Mouse (Mus musculus): ENCODE results near the gene Arhgap1.

Gene Arhgap1

DNA sequence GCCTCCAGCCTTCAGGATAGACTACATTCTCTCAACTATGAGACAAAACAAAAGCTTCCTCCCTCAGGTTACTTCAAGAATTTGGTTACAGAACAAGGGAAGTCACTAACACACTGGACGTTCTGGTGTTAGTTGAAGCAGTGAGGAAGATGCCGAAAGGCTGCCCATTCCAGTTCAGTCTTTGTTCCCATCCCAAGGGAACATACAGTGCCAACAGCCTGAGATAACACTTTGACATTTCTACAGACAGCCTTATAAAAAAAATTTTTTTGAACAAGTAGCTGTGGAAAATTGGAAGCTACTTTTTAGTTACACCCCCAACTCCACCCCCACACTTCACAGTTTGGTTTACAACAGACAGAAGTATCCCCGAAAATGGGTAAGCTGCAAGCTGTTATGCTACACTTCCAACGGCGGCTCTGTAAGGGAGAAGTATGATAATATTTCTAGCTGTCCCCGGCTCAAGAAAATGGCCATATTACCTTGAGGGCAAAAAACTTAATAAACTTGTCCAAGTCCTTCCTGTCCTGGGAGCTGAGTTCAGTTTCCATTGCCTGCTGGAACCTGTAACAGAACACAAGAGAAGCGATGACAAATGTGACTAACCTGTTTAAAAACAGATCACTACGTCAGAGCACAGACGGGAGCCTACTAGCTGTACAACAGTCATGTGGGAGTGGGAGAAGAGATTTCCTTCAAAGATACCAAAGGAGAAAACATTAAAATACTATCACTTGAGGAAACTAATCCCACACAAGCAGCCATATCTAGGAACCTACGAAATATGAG, 46.0 kb downstream of the Arhgap1 start:
- peak in 1 of 2 experiments; percentile 60 for DNase-seq (ENCODE audit: low spot score in 2 of 2)

DNA sequence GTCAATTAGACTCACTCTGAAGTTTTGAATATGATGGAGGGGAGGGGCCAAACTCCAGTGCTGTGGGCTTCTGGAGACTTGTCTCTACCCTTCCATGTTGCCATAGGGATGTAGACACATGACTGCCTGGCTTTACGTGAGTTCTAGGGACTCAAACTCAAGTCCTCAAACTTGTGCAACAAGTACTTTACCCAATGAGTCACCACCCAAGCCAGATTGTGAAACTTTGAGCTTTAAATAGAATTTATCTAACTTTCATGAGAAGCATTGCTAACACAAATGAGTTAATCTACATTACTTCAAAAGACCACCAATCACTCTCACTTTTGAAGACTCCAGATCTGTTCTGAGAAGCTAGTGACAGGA, 46.5 kb downstream of the Arhgap1 start:
- DNase-seq (ENCODE audit: low spot score in 2 of 2) = no peak

DNA sequence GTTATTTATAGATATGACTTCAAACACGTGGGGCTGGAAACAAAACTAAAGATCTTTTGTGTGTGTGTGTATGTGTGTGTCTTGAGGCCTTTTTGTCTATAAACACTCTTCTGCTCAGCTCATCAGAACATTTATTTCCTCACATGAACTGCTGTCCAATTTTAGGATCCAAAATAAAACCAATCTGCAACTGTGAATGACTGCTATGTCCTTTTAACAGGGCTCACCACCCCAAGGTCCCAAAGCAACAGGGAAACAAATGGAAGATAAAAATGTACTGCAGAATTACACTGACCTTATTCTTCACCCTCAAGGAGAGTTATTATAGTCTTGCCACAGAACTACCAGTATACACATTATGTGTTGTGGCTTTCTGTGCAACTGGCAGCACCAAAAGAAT, 49.6 kb downstream of the Arhgap1 start:
- DNase-seq (ENCODE audit: low spot score in 2 of 2) = no peak

DNA sequence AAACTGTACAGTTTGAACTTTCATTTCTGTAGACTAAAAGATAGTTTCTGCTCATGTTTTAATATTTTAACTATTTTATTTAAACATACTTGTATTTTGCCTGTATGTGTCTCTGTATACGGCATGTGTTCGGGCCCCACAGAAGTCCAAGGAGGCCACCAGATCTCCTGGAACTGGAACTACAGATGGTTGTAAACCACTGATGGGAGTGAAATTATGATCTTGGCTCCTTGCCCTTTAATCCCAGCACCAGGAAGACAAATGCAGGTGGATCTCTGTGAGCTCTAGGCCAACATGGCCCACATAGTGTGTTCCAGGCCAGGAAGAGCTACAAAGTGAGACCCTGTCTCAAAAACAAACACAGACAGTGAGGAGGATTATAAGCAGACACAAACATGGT, 51.7 kb downstream of the Arhgap1 start:
- DNase-seq (ENCODE audit: low spot score in 2 of 2) = no peak

DNA sequence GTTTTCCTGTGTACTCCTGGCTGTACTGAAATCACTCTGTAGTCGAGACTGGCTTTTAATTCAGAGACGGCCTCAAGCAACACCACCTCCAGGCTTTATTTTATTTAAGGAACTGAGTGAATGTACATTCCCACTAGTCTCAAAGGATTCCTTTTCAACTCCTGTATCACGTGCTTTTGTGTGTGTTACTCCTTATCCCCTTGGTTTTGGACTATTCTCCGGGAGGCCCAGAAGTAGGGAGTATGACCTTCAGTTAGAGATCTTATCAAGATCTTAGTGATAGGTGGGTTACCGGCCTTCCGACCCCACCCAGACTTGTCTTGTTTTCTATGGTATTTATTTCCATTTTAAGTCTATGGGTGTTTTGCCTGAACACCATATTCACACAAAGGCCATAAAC, 56.1 kb downstream of the Arhgap1 start:
- no peak for DNase-seq (ENCODE audit: low spot score in 2 of 2)

DNA sequence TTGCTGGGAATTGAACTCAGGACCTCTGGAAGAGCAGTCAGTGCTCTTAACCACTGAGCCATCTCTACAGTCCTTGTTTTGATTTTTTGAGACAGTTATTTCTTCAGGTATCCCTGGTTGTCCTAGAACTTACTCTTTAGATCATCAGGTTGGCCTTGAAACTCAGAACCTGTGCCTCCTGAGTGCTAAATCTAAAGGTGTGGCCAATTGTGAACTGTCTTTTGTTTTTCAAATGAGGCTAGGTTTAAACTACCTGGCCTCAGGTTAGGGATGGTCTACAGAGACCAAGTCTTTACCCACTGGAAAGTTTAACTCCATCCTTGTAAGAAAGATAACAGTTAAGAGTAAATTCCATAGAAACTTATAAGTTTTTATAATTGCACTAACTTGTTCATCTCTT, 56.8 kb downstream of the Arhgap1 start:
- DNase-seq (ENCODE audit: low spot score in 2 of 2) = no peak

DNA sequence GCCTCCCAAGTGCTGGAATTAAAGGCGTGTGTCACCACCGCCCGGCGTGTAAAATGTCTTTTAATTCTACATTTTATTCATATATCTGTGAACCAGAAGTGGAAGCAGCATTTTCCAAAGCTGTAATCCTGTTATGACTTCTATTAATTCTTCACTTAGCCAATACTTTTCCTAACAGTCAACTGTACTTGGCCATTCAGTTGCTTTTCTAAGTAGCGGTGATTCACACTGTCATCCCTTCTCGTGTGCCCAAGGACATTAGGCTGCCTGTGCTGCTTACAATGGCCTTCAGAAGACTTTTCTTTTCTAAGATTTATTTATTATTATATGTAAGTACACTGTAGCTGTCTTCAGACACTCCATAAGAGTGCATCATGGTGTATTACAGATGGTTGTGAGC, 58.7 kb downstream of the Arhgap1 start:
- DNase-seq (ENCODE audit: low spot score in 2 of 2) = no peak

DNA sequence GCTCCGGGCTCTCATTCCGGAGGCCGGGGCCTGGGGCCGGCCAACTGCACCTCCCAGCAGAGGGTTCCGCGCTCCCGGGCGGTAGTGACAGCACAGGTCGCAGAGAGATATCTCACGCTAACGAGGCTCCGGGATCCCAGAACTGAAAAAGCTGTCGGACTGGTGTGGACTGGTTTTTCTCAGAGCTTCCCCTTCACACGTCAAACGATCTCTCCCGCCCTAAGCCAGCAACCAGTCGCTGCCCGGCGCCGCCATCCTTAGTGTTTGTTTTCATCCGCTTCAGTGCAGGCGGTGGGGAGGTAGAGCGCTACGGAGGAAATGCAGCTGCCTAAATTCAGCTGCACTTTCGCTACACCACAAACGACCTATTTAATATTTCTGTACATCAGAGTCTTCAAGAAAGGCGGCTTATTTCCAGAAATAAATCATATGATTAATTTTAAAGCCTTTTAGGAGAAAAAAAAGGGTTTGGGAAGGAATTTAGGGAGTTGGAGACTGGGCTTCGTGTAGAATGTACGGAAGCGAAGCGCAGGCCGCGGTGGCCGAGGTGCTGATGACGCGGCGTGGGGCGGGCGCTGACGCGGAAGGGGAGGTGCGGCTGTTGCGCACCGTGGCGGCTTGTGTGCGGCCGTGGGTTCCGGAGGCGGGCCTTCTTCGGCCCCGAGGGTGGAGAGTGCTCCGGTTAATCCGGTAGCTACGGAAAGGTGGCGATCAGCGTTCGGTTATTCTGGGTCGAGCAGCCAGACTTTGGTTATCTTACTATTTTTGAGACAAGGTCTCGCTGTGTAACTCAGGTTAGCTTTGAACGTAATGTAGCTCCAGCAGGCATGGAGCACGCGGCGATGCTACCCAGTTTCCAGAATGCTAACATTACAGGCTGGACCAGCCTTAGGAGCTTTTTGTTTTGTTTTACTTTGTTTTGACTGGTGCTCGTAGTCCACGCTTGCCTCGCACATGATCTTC, 60.9 kb downstream of the Arhgap1 start, which contains the start of the genes Atg13 and Harbi1:
Gene Atg13, minus strand, starts transcription at position 305 of the 963 bp plus-strand sequence.
Gene Harbi1, plus strand, starts transcription at position 581 of the 963 bp plus-strand sequence.
- peak; percentile 70 to 90 for DNase-seq (ENCODE audit: low spot score in 2 of 2)

DNA sequence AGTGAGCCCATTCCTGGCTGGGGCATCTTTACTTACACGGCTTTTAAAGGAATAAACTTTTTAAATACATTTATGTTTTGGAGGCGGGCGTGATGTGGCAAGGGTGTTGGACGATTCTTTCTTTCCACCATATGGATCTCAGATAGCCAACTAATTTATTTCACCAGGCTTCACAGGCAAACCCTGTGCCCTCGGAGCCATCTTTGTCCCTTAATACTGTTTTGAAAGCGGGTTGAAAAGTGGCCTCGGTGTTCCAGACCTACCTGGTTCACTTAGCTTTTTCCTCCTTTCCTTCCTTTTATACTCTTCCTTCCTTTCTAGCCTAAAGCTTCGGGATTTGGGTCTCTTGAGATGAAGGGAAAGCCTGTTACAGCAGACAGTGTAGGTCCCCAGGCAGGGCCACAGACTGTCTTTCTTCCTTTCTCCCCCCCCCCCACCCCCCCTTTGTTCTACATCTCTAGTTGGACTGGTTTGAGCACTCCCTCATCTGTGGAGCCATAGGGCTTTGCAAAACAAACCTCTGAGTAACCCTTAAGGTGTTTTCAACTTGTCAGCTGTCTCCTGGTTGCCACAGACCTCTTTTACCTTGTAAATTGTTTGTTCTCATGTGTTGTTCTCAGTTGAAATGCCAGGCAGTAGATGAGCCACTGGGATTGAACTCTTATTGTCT, 61.7 kb downstream of the Arhgap1 start:
- no peak for DNase-seq (ENCODE audit: low spot score in 2 of 2)

DNA sequence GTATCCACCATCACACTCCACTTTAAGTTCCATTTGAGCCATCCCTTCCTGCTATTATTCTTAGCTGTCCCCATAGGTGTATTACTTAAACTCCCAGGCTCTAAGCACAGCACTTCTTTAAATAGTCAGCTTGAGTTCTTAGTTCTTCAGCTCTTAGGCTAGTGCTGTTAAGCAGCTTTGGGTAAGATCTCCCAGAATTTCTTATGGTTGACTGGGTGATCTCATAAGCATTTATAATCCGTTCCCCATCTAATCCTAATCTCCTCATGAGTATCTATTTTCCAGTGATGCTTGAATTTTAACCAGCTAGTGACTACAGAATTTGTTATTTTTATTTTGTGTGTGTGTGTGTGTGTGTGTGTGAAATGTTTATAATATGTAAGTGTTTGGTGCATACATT, 65.3 kb downstream of the Arhgap1 start:
- no peak for DNase-seq (ENCODE audit: low spot score in 2 of 2)

DNA sequence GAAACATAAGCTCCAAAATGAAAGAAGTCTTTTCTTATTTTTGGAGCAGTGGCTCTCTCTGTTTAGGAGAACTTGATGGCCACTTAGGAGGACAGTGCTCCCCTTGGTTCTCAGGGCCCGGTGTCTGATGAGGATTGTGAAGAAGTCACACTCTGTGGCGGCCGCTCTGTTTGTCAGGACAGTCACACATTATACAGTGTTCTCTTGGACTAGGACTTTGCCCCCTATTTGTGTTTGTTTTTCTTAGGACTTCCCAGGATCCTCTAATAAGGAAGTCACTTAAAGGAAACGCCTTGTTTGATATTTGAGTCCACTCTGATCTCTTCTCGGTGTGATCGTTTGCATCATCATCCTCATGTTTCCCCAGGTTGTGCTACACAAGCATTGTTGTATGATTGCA, 68.6 kb downstream of the Arhgap1 start:
- DNase-seq (ENCODE audit: low spot score in 2 of 2) = no peak
